Mouse (Mus musculus) E14TG2a.4 (cell line): ENCODE data around the gene Krt222.

Experiments
- CTCF ChIP-seq: conservative IDR thresholded peaks from 2 replicates; pipeline ENCODE4 v1.5.1; 2014; ENCODE audit warnings: low read length
- NANOG ChIP-seq: IDR thresholded peaks from 2 replicates; pipeline ENCODE4 v1.6.1; 2014; ENCODE audit warnings: borderline replicate concordance, low read length, mixed read lengths
- POU5F1 ChIP-seq: IDR thresholded peaks from 2 replicates; pipeline ENCODE4 v1.6.1; 2014; ENCODE audit warnings: low read length, borderline replicate concordance

GRCm38 (mm10) chr11:99238468-99238867, 5.4 kb downstream of the Krt222 start:
- TF ChIP-seq CTCF (no peak), NANOG (no peak), POU5F1 (no peak)
